Mouse (Mus musculus): Measurements from ENCODE around the gene Kdr. TPM values are rescaled to one million over a fixed set of nuclear protein-coding genes. Genes with fewer than 3 reads are reported as not detected.
A peak's percentile ranks its signal among the peaks of the same experiment; 100 is the strongest.

Gene Kdr
- polyA plus RNA-seq, 1 experiment: 32.3 TPM

- H3K27ac ChIP-seq (ENCODE audit: insufficient read depth, low read depth, low read length): peak overlapping the region; percentile 83
- H3K27me3 ChIP-seq (replicated peaks; ENCODE audit: control insufficient read depth, insufficient read depth, low read length): no peaks in the 10 kb centered on the region
- H3K36me3 ChIP-seq (ENCODE audit: control insufficient read depth, insufficient read depth, low read length): no peaks in the 10 kb centered on the region; the same call in 1 of the 2 replicates
- H3K4me1 ChIP-seq (ENCODE audit: control insufficient read depth, insufficient read depth, low read length): no peaks in the 10 kb centered on the region
- TF ChIP-seq CTCF (conservative IDR thresholded peaks at IDR 0.05; ENCODE audit: insufficient read depth, insufficient read length, low read depth, low read length) (no peak), POLR2A (IDR thresholded peaks at IDR 0.05; ENCODE audit: low read depth, low read length) (no peak)
- H3K4me3 ChIP-seq (ENCODE audit: insufficient read depth, low read depth, low read length): no peak overlapping the region
- peak; percentile 81 for DNase-seq
- 72% methylated on average over 19 of the region's 19 CpGs for WGBS
Observed at GRCm38 (mm10) chr5:75961741-75962469, 16.4 kb downstream of the Kdr start.

- Histone ChIP-seq H3K36me3 (ENCODE audit: control insufficient read depth, insufficient read depth, low read length) (no peaks in the 10 kb centered on the region; the same call in 1 of the 2 replicates), H3K4me1 (ENCODE audit: control insufficient read depth, insufficient read depth, low read length) (no peaks in the 10 kb centered on the region), H3K27ac (ENCODE audit: insufficient read depth, low read depth, low read length) (no peak overlapping the region), H3K4me3 (ENCODE audit: insufficient read depth, low read depth, low read length) (no peak overlapping the region), H3K27me3 (replicated peaks; ENCODE audit: control insufficient read depth, insufficient read depth, low read length) (no peaks in the 10 kb centered on the region)
- WGBS: 65% methylated on average over 3 of the region's 3 CpGs
- no peak for DNase-seq
- TF ChIP-seq CTCF (conservative IDR thresholded peaks at IDR 0.05; ENCODE audit: insufficient read depth, insufficient read length, low read depth, low read length) (no peak), POLR2A (IDR thresholded peaks at IDR 0.05; ENCODE audit: low read depth, low read length) (no peak)
Observed at GRCm38 (mm10) chr5:75959809-75960208, 18.4 kb downstream of the Kdr start.

GRCm38 (mm10) chr5:75956526-75956925, 21.7 kb downstream of the Kdr start:
- Histone ChIP-seq H3K27ac (ENCODE audit: insufficient read depth, low read depth, low read length) (no peak overlapping the region), H3K36me3 (ENCODE audit: control insufficient read depth, insufficient read depth, low read length) (no peaks in the 10 kb centered on the region; the same call in 1 of the 2 replicates)

GRCm38 (mm10) chr5:75955876-75956275, 22.4 kb downstream of the Kdr start:
- Histone ChIP-seq H3K27me3 (replicated peaks; ENCODE audit: control insufficient read depth, insufficient read depth, low read length) (no peaks in the 10 kb centered on the region), H3K4me3 (ENCODE audit: insufficient read depth, low read depth, low read length) (no peak overlapping the region), H3K36me3 (ENCODE audit: control insufficient read depth, insufficient read depth, low read length) (no peaks in the 10 kb centered on the region; the same call in 1 of the 2 replicates), H3K27ac (ENCODE audit: insufficient read depth, low read depth, low read length) (no peak overlapping the region; the same call in 1 of the 2 replicates), H3K4me1 (ENCODE audit: control insufficient read depth, insufficient read depth, low read length) (no peaks in the 10 kb centered on the region)
- TF ChIP-seq POLR2A (IDR thresholded peaks at IDR 0.05; ENCODE audit: low read depth, low read length): no peak
- TF ChIP-seq CTCF (conservative IDR thresholded peaks at IDR 0.05; ENCODE audit: insufficient read depth, insufficient read length, low read depth, low read length): no peak
- WGBS: 73% methylated on average over 9 of the region's 9 CpGs
- DNase-seq: no peak

More at GRCm38 (mm10) chr5:75956526-75956925, 21.7 kb downstream of the Kdr start:
- Histone ChIP-seq H3K27me3 (replicated peaks; ENCODE audit: control insufficient read depth, insufficient read depth, low read length) (no peaks in the 10 kb centered on the region), H3K4me3 (ENCODE audit: insufficient read depth, low read depth, low read length) (no peak overlapping the region), H3K4me1 (ENCODE audit: control insufficient read depth, insufficient read depth, low read length) (no peaks in the 10 kb centered on the region)
- WGBS: 73% methylated on average over 3 of the region's 3 CpGs
- TF ChIP-seq CTCF (conservative IDR thresholded peaks at IDR 0.05; ENCODE audit: insufficient read depth, insufficient read length, low read depth, low read length): no peak
- TF ChIP-seq POLR2A (IDR thresholded peaks at IDR 0.05; ENCODE audit: low read depth, low read length): no peak
- no peak for DNase-seq

- no peak for DNase-seq
- no peaks in the 10 kb centered on the region for H3K4me1 ChIP-seq (ENCODE audit: control insufficient read depth, insufficient read depth, low read length)
- H3K36me3 ChIP-seq (ENCODE audit: control insufficient read depth, insufficient read depth, low read length): no peaks in the 10 kb centered on the region; the same call in 1 of the 2 replicates
- H3K27ac ChIP-seq (ENCODE audit: insufficient read depth, low read depth, low read length): 0 out of 2 replicates have a peak overlapping the region, but pooled peaks have one; percentile 23
- WGBS: 80% methylated on average over 3 of the region's 3 CpGs
- TF ChIP-seq CTCF (conservative IDR thresholded peaks at IDR 0.05; ENCODE audit: insufficient read depth, insufficient read length, low read depth, low read length) (no peak), POLR2A (IDR thresholded peaks at IDR 0.05; ENCODE audit: low read depth, low read length) (no peak)
- H3K4me3 ChIP-seq (ENCODE audit: insufficient read depth, low read depth, low read length): no peak overlapping the region
- no peaks in the 10 kb centered on the region for H3K27me3 ChIP-seq (replicated peaks; ENCODE audit: control insufficient read depth, insufficient read depth, low read length)
Observed at GRCm38 (mm10) chr5:75954778-75955330, 23.4 kb downstream of the Kdr start.

GRCm38 (mm10) chr5:75954218-75954617, 24.0 kb downstream of the Kdr start:
- no peaks in the 10 kb centered on the region for H3K27me3 ChIP-seq (replicated peaks; ENCODE audit: control insufficient read depth, insufficient read depth, low read length)
- no peak for TF ChIP-seq CTCF (conservative IDR thresholded peaks at IDR 0.05; ENCODE audit: insufficient read depth, insufficient read length, low read depth, low read length)
- no peak for TF ChIP-seq POLR2A (IDR thresholded peaks at IDR 0.05; ENCODE audit: low read depth, low read length)
- no peak for DNase-seq
- H3K4me1 ChIP-seq (ENCODE audit: control insufficient read depth, insufficient read depth, low read length): no peaks in the 10 kb centered on the region
- no peaks in the 10 kb centered on the region; the same call in 1 of the 2 replicates for H3K36me3 ChIP-seq (ENCODE audit: control insufficient read depth, insufficient read depth, low read length)
- WGBS: 89% methylated on average over 3 of the region's 3 CpGs
- no peak overlapping the region for H3K4me3 ChIP-seq (ENCODE audit: insufficient read depth, low read depth, low read length)
- H3K27ac ChIP-seq (ENCODE audit: insufficient read depth, low read depth, low read length): no peak overlapping the region

- 0 out of 2 replicates have a peak overlapping the region, but pooled peaks have one; percentile 38 for H3K27ac ChIP-seq (ENCODE audit: insufficient read depth, low read depth, low read length)
- no peak overlapping the region for H3K4me3 ChIP-seq (ENCODE audit: insufficient read depth, low read depth, low read length)
- TF ChIP-seq CTCF (conservative IDR thresholded peaks at IDR 0.05; ENCODE audit: insufficient read depth, insufficient read length, low read depth, low read length) (no peak), POLR2A (IDR thresholded peaks at IDR 0.05; ENCODE audit: low read depth, low read length) (no peak)
- no peak for DNase-seq
- H3K4me1 ChIP-seq (ENCODE audit: control insufficient read depth, insufficient read depth, low read length): no peaks in the 10 kb centered on the region
- WGBS: 64% methylated on average over 8 of the region's 8 CpGs
- no peaks in the 10 kb centered on the region for H3K27me3 ChIP-seq (replicated peaks; ENCODE audit: control insufficient read depth, insufficient read depth, low read length)
- H3K36me3 ChIP-seq (ENCODE audit: control insufficient read depth, insufficient read depth, low read length): no peaks in the 10 kb centered on the region; the same call in none of the 2 replicates
Observed at GRCm38 (mm10) chr5:75952131-75952795, 26.0 kb downstream of the Kdr start.

All from kidney, adult 2 months (tissue).